Mouse (Mus musculus): ENCODE measurements around the gene Myo15b.

The Myo15b gene

DNA sequence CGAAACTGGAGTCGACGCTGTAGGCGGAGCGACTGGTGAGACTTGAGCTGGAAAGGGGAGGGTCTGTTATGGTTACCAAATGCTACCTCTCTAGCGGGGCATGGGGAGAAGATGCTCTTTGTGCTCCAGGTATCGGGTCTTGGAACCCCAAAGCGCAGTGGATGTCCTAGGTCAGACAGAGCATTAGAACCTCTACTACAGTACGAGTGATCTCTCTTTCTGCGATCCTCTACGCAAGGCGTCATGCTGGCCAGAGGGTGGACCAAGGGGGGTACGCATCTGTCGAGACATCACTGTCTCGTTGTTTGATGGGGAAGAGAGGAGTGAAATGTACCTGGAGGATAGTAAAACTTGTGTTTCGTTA is 75.5 kb downstream of the Myo15b start:
- no peak for DNase-seq (ENCODE audit: extremely low read depth, low read depth, low spot score)

GRCm38 (mm10) chr11:115939690-115940329 is 81.6 kb downstream of the Myo15b start:
- no peak for DNase-seq (ENCODE audit: extremely low read depth, low read depth, low spot score)

GRCm38 (mm10) chr11:115941980-115942379 is 83.8 kb downstream of the Myo15b start:
- DNase-seq (ENCODE audit: extremely low read depth, low read depth, low spot score) = no peak

All from fat pad, adult 2 months (tissue).